Mouse (Mus musculus) thymus, postnatal 14 days (tissue): ENCODE measurements around the gene Gm20765.
"Not testable (repeated sequence)": the region's sequence is repeated elsewhere in the genome, so short reads cannot be mapped to it uniquely, and the experiment has no call there.

Experiments
- DNase-seq: peaks from one replicate; pipeline ENCODE4 v3.0.0; 2021

Gene Gm20765

GRCm38 (mm10) chr10:104185233-104185632, at the start of gene Gm20765:
Gene Gm20765 (plus strand): TSS chr10:104185533.
- not testable (repeated sequence) for DNase-seq

- not testable (repeated sequence) for DNase-seq
Observed at GRCm38 (mm10) chr10:104142687-104143086, 42.6 kb upstream of the Gm20765 start, which contains the start of gene Gm21293. Gene Gm21293 (plus strand): TSS chr10:104142987.

- not testable (repeated sequence) for DNase-seq
Observed at GRCm38 (mm10) chr10:104151197-104151596, 34.1 kb upstream of the Gm20765 start, which contains the start of gene Gm6763. Gene Gm6763 (plus strand): TSS chr10:104151497.

- DNase-seq: not testable (repeated sequence)
Observed at GRCm38 (mm10) chr10:104159706-104160105, 25.6 kb upstream of the Gm20765 start, which contains the start of gene Gm8764. Gene Gm8764 (plus strand): TSS chr10:104160006.

GRCm38 (mm10) chr10:104168215-104168614, 17.1 kb upstream of the Gm20765 start, which contains the start of gene Gm21304:
Gene Gm21304 (plus strand): TSS chr10:104168515.
- not testable (repeated sequence) for DNase-seq

- not testable (repeated sequence) for DNase-seq
Observed at GRCm38 (mm10) chr10:104176724-104177123, 8.6 kb upstream of the Gm20765 start, which contains the start of gene Gm21312. Gene Gm21312 (plus strand): TSS chr10:104177024.

GRCm38 (mm10) chr10:104193742-104194141, 8.4 kb downstream of the Gm20765 start, which contains the start of gene Gm4340:
Gene Gm4340 (plus strand): TSS chr10:104194042.
- DNase-seq: not testable (repeated sequence)

DNA sequence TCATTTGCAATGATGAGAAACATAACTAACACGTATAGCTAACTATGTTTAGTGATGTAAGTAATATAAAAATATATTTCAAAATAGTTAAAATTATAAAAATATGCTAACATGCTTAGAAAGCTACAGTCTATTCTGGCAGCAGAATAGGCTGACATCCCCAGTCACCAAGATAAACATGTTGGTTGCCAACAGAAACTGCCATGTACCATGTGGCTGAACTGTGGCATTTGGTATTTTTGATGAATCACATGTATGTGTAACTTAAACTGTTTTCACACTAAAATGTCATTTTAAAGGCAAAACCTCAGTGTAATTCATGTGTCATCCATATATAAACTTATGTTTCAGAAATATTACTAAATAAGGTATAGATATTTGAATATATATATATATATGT, 24.3 kb downstream of the Gm20765 start:
- no peak for DNase-seq

GRCm38 (mm10) chr10:104210268-104210990, 25.1 kb downstream of the Gm20765 start:
- DNase-seq: no peak

DNA sequence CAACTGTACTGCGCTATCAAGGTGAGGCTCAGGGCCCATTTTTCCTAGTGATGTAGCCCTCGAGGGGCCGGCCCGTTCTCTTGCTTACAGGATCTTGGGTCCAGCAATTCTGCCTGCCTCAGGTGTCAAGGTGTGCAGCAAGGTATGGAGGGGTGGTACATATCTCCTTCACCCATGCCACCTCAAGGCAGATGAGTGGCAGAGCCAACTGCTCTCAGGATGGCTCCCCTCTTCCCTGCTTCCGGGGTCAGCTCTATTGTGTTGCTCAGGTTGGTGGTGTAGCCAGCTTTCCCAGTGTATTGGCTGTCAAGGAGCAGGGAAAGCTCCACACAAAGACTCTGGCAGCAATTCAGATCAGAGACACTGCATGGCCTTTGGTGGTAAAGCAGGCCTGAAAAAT, 29.2 kb downstream of the Gm20765 start:
- DNase-seq: no peak

DNA sequence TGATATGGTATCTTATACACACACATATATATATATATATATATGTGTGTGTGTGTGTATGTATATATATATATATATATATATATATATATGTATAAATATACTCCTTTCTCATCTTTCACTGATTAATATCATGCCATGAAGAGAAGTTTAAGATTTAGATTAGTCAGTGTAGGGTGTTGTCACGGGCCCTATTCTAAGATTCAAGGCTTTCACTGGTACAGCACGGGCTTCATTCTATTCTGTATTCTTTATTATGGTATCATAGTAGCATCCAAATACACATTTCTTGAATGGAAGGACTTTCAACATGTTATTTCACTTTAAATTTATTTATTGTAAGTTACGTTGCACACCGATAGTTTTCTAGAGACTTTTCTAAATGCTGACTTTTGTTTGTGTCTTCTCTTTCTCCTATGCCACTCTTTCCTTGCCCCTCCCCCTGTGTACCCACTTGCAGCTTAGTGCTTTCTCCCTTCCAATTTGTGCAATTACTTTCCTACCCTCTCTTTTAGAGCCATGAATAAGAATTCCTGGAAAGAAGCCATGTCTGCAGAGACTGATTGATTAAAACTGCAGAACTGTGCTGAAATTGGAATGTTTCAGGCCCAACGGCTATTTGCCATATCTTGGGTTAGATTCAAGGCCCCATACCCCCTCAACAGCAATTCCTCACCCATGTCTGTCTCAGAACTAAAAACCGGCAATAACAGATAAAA, 35.1 kb downstream of the Gm20765 start:
- DNase-seq: no peak
